8 mouse cellular contexts compared by ENCODE assay signal in the genomic region with DNA sequence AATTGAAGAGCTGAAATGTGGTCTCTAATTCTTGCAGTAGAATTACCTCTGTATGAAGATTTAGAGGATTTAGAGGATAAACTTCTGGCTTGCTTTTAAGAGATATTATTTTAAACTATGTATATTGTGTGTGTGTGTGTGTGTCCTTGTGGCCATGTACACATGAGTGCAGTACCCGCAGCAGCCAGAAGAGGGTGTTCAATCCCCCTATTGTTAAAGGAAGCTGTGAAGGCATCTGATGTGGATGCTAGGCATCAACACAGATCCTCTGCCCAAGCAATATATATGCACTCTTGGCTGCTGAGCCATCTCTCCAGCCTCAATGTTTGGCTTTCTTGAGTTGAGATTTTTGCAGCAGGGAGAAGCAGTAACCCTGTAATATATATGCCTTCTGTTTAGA.
DNase-seq lines count a peak whose midpoint lies in the region; ATAC-seq and TF ChIP-seq lines count a peak whose summit lies in the region.

No protein-coding gene starts in this region.

- no peaks in the 10 kb centered on the region for H3K36me3 ChIP-seq in lung, postnatal 0 days (ENCODE audit: insufficient read depth, low read length)
- no peaks in the 10 kb centered on the region for H3K36me3 ChIP-seq in ES-E14 (ENCODE audit: control insufficient read depth, insufficient read depth, low read length, poor library complexity, severe bottlenecking)
- H3K36me3 ChIP-seq in splenic B cell, adult 2 months (ENCODE audit: control insufficient read depth, insufficient read depth, low read length, poor library complexity, severe bottlenecking), result no peaks in the 10 kb centered on the region

- no peak overlapping the region for H3K4me3 ChIP-seq in gastrocnemius, adult 2 months
- no peak overlapping the region for H3K4me3 ChIP-seq in lung, postnatal 0 days (ENCODE audit: low read depth, low read length)
- H3K4me3 ChIP-seq in ES-E14 (ENCODE audit: insufficient read depth in 1 of 2, low read depth in 1 of 2, low read length in 2 of 2, poor library complexity in 1 of 2, severe bottlenecking in 1 of 2), result no peak overlapping the region

- no peak overlapping the region for H3K9ac ChIP-seq in lung, postnatal 0 days (replicated peaks; ENCODE audit: low read depth)
- H3K9ac ChIP-seq in ES-E14 (ENCODE audit: insufficient read depth, low read depth, low read length, poor library complexity, severe bottlenecking), result no peak overlapping the region

- no peaks in the 10 kb centered on the region for H3K4me1 ChIP-seq in lung, postnatal 0 days (ENCODE audit: insufficient read depth, low read depth, low read length)
- H3K4me1 ChIP-seq in ES-E14 (ENCODE audit: control insufficient read depth in 2 of 2, insufficient read depth in 2 of 2, low read length in 2 of 2, poor library complexity in 1 of 2), result peaks cover 0 to under 1% of the 10 kb centered on the region in 2 experiments; a peak in 1 of 4 replicates

- 95% methylated on average over 1 of the region's 1 CpGs for WGBS in lung, postnatal 0 days

- no peak overlapping the region for H3K27ac ChIP-seq in gastrocnemius, adult 2 months
- no peak overlapping the region for H3K27ac ChIP-seq in lung, postnatal 0 days (ENCODE audit: low read length)
- H3K27ac ChIP-seq in ES-E14 (ENCODE audit: insufficient read depth, low read depth, low read length, poor library complexity, severe bottlenecking), result no peak overlapping the region

- no peaks in the 10 kb centered on the region for H3K9me3 ChIP-seq in lung, postnatal 0 days (ENCODE audit: low read length)
- H3K9me3 ChIP-seq in ES-E14 (ENCODE audit: control insufficient read depth, insufficient read depth, low read depth, low read length), result no peaks in the 10 kb centered on the region

- intact Hi-C loops in gastrocnemius, adult 2 months (cut with DNase I), result no loop called here

- no peak for DNase-seq in gastrocnemius, adult 2 months
- no peak for DNase-seq in gastrocnemius, postnatal 4 days (ENCODE audit: low spot score in 2 of 2)
- no peak for DNase-seq in lung, postnatal 0 days (ENCODE audit: low spot score)
- DNase-seq in lung, postnatal 25 days (ENCODE audit: low spot score), result no peak
- peak; percentile 20 for DNase-seq in ES-E14 (ENCODE audit: low read depth, low spot score)
- DNase-seq in splenic B cell, adult 2 months (ENCODE audit: low read depth, low spot score), result peak; percentile 40
- no peak for DNase-seq in cerebellum, postnatal 4 days (ENCODE audit: low spot score in 2 of 2)
- DNase-seq in embryo, embryonic 10 days (ENCODE audit: low spot score), result no peak

- no peaks in the 10 kb centered on the region for H3K27me3 ChIP-seq in lung, postnatal 0 days (replicated peaks; ENCODE audit: insufficient read depth, low read length)
- H3K27me3 ChIP-seq in splenic B cell, adult 2 months (ENCODE audit: control insufficient read depth, insufficient read depth, low read length, poor library complexity, severe bottlenecking), result no peaks in the 10 kb centered on the region

- in situ Hi-C loops in ES-E14 (cut with MboI; ENCODE audit: low sequenced_read_pairs in 2 of 2, unreplicated experiment in 2 of 2), result no loop called here

- no peak for ATAC-seq in lung, postnatal 0 days

- no peak for TF ChIP-seq EP300 in lung, postnatal 0 days (IDR thresholded peaks at IDR 0.05)

- TF ChIP-seq CTCF in gastrocnemius, adult 2 months (IDR thresholded peaks at IDR 0.05), result peak; percentile 21; the same call in 1 of the 2 replicates
- peak; percentile 25; the same call in 1 of the 2 replicates for TF ChIP-seq CTCF in lung, postnatal 0 days (IDR thresholded peaks at IDR 0.05)

- no peak overlapping the region for H3K4me2 ChIP-seq in lung, postnatal 0 days (replicated peaks; ENCODE audit: low read depth, low read length)

TF ChIP-seq in ES-E14, 5 proteins besides CTCF, POLR2A, EP300 and RAD21:
- TF ChIP-seq ZNF384 (IDR thresholded peaks at IDR 0.05; ENCODE audit: low read depth, low read length) (no peak), MAFK (IDR thresholded peaks at IDR 0.05; ENCODE audit: insufficient read depth, low read depth, low read length) (no peak), ZC3H11A (IDR thresholded peaks at IDR 0.05; ENCODE audit: borderline replicate concordance, low read depth, low read length) (no peak), HCFC1 (IDR thresholded peaks at IDR 0.05; ENCODE audit: borderline replicate concordance, insufficient read depth, low read length) (no peak), CHD2 (IDR thresholded peaks at IDR 0.05; ENCODE audit: low read depth, low read length) (no peak)
TF ChIP-seq in ES-E14: peak in this region for 0.

Comparison
In these comparisons a context has a peak if more than half of its experiments do, and no peak if none do; other contexts are left out.
1. DNase-seq: peak in ES-E14 (single experiment) and splenic B cell, adult 2 months (single experiment); none in gastrocnemius, adult 2 months (single experiment), gastrocnemius, postnatal 4 days (0 of 2), lung, postnatal 0 days (single experiment), lung, postnatal 25 days (single experiment), cerebellum, postnatal 4 days (0 of 2) and embryo, embryonic 10 days (single experiment).